Mouse (Mus musculus): ENCODE results near the gene E030030I06Rik.
"Not testable (repeated sequence)": the region's sequence is repeated elsewhere in the genome, so short reads cannot be mapped to it uniquely, and the experiment has no call there.

E030030I06Rik gene

DNA sequence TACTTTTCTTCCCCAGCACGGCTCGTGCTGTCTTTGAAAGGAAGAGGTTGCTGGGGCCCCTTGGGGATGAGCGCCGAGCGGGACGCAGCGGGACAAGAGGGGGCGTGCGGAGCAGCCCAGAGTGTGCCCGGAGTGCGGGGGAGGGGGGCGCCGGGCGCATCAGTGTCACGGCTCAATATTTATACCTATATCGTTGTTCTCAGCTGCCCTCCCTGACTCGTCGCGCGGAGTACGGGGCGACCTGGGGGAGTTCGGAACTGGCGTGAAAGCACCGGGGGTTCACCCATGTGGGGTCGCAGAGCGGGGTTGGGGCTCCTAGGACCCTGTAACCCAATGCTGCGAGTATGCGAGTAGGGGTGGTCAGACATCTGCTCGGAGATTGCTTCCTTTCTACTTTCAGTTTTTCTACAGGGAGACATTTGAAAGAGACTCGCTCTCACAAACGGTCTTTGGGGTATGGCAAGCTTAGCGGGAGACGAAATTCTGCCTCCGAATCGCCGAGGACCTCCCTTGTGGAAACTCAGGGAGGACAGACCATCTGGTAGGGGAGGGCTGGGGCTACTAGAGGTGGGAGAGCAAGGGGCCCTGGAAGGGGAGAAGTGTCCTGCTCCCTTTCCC, at the start of gene E030030I06Rik:
Gene E030030I06Rik (minus strand): TSS at position 198 of the 618 bp plus-strand sequence.
- peak in 1 of 2 experiments; percentile 24 for DNase-seq

DNA sequence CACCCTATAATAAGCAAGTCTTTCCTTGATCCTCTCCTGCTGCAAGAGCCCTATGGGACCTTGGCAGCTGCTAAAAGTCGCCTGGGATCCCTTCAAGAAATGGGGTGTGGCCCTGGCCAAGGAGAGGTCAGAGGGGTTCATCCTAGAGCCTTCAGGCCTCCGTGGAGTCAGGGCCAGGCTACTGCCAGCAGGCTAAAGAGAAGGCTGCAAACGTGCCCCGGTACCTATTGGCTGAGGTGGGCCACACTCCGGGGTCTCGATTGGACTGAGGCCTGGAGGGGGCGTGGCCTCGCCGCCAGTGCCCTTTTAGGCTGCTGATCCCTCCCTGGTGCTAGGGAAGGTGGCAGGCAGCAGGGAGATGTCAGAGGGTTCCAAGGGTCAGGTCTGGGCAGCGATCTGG, 42.0 kb upstream of the E030030I06Rik start:
- not testable (repeated sequence) for DNase-seq

DNA sequence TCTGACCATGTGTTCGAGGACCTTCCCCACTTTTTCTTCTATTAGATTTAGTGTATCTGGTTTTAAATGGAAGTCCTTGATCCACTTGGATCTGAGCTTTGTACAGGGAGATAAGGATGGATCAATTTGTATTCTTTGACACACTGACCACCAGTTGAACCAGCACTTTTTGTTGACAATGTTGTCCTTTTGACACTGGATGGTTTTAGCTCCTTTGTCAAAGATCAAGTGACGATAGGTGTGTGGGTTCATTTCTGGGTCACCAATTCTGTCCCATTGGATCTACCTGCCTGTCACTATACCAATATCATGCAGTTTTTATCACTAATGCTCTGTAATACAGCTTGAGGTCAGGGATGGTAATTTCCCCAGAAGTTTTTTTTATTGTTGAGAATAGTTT, 27.4 kb upstream of the E030030I06Rik start:
- not testable (repeated sequence) for DNase-seq

DNA sequence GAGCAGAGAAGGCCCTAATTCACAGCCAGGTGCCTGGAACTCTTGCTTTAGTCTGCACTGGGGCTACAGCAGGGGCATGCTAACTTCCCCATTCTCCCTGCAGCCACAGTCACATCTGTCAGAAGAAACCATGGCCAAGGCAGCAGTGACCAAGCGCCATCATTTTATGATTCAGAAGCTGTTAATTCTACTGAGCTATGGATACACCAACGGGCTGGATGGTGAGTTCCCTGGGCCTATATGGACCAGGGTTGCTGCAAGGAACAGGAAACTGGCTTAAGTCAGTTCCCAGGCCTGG, 25.1 kb upstream of the E030030I06Rik start:
- DNase-seq = not testable (repeated sequence)

DNA sequence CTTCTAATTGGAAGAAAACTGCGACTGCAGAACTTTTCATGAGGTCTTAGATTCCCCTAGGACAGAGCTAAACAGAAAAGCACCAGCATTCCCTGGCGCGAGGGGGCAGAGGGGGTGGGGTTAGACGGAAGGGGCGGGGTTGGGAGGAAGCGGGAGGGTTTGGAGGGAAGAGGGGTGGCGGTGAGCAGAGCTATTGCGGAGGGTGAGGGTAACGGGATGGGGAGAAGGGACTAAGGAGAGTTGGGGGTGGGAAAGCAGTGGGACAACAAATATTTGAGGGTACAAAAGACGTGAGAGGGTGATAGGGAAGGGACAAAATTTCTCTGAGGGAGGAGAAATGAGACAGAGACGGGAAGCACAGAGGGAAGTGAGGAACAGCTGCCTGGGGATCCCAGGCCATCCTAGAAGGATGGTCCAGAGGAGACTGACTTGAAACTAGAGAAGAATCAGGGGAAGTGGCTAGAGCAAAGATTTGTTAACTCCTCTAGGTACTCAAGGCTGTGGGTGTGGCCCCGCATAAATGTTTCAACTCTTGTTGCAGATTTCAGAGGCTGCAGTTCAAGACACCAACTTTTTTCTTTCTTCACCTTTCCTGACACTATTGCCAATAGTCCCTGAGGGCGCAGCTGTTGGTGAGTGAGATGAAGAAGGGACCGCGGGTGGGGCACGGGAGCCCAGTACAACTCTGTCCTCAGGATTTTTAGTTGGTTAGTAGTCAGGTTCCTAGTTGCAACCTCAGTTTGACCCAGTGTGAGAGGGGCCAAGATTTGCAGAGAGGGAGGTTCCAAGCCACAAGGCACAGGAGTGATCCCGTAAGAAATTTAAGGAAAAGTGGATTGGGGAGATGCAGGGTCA, 24.5 kb upstream of the E030030I06Rik start:
- DNase-seq = not testable (repeated sequence)

DNA sequence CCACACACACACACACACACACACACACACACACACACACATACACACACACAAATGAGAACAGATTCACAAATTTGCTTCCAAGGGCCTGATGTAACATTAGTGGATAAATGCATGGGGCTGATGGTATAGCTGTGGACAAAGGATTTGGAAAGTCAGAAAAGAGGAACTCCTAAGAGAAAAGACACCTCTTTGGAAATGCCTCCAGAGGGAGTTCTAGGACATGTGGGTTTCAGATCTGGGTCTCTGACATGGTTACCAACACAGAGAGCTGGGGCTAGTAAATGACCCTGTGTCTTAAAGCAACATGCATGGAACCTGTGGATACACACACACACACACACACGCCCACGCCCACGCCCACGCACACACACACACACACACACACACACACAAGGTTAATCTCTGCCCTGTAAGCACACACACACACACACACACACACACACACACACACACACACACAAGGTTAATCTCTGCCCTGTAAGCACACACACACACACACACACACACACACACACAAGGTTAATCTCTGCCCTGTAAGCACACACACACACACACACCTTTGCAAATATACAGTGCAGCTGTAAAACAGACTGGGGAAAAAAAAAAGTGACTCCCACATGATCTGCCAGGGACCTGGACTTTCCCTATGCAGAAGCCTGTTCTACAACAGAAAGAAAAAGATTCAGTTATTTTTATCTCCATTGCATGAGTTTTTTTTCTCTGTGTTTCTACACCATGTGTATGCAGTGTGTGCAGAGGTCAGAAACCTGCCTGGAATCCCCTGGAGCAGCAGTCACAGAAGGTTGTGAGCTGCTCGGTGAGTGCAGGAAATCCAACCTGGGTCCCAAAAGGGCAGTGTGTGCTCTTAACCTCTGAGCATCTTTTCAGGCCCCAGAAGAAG, 23.6 kb upstream of the E030030I06Rik start:
- not testable (repeated sequence) for DNase-seq

DNA sequence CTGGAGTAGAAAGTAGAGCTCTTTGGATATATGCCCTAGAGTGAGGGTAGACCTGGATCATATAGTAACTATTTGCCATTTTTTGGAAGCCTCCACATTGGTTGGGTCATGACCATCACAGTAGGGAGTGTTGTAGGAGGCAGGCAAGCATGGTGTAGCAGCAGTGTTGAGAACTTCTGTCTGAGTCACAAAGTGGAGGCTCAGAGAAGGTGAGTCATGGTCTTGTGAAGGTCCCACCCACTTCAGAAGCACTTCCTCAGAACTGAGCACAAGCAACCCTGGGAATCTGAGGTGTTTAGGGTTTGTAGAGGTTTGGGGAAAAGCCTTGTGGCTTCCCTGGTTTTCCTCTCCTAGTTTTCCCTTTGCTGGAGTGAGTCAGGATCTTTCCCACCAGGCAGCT, 20.0 kb upstream of the E030030I06Rik start:
- DNase-seq = not testable (repeated sequence)

DNA sequence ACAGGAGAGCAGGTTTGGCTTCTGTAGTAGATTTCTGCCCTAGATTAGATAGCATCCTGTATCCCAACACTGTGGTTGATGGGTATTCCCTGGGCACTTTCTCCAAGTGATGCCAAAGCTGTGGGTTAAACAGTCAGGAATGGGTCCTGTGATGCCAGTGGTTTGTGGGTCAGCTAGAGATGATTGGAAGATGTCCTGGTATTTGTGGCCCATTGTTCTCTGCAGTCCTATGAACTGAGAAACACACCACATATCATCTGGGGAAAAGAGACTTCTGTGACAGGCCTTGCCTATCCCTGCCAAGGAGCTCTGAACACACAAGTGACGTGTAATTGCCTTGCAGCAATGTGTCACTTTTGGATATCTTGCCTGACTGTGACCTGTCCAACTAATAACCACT, 18.0 kb upstream of the E030030I06Rik start:
- DNase-seq = not testable (repeated sequence)

DNA sequence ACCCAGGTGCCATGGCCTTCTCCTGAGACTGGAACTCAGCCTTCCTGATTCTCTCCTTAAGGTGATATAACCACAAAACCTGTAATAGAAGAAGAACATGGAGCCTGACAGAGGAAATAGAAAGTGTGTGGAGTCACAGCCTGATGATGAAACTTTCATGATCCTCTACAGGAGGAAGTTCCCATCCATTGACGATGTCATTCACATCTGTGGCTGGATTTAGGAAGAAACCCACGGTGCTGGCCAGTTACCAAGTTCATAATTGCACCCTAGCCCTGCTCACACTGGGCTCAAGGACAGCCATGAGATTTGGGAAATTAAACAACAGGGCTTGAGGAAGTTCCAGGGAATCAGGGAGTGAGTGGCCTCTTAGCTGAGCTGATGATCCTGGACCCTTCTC, 17.0 kb upstream of the E030030I06Rik start:
- DNase-seq = not testable (repeated sequence)

DNA sequence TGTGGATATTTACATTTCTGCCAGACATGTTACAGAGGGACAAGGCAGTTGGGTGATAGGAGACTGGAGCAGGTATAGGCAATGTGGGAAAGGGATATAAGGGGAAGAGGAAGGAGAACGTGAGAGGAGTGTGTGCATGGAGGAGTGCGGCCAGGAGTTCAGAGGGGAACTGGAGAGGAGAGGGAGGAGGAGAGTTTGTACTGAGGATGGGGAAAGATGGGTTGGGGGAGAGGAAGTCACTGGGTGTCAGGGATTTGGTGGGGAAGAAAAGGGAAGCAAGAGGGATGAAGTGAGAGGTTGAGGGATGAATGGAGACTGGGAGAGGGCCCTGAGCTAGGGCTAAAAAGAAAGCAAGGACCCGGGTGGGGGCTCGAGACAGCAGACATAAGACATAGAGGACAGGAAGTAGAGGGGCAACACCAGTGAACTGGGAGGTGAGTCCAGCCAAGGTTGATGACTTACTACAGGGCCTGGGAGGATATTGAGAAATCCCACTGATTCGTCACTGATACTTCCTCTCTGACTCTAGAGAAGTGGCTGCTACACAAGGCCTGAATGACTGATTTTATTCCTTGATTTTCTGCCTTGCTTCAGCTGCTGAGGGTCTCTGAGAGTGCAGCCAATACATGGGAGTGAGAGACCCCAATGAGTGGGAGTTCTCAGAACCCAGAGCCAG, 16.4 kb upstream of the E030030I06Rik start:
- DNase-seq = not testable (repeated sequence)

DNA sequence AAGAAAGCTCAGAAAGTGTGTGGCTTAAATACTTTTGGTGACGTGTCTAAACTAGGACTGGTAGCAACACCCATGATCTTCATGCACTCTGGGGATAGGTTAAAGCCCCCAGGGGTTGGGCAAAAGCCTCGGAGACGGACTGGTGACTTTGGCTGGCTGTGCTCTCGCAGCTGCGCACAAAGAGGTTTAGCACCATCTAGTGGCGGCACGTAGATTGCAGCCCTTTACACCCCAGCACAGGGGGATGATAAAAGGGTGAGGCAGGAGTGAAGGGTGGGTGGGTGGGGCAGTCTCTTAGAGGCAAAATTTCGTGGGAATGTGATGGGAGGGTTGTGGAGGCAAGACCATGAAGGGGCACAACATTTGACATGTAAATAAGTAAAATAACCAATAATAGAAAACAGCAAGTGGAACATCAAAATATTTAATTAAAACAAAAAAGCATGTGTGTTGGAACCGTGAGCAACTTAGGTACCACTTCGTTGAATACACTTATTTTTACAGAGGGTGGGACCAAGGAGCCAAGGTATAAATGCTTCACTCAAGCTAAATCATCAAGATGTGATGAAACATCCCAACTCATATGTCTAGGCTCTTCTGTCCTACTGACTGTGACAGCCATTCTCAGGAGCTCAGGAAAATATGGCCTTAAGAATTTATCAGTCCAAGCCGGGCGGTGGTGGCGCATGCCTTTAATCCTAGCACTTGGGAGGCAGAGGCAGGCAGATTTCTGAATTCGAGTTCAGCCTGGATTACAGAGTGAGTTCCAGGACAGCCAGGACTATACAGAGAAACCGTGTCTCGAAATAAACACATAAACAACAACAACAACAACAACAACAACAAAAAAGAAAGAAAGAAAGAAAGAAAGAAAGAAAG, 14.9 kb upstream of the E030030I06Rik start:
- peak; percentile 41 to 81 for DNase-seq

DNA sequence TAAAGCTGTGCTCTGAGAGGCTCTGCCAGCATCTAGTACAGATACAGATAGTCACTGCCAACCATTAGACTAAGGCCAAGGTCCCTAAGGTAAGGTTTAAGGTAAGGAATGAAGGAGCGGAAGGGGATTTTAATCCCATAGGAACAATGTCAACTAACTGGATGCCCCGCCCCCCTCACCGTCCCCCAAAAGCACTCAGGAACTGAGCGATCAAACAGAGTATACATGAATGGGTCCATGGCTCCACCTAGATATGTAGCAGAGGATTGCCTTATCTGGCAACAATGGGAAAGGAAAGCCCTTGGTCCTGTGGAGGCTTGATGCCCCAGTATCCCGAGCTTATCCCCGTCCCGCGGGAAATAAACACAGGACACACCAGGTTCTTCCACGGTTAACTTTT, 14.2 kb upstream of the E030030I06Rik start:
- not testable (repeated sequence) for DNase-seq

DNA sequence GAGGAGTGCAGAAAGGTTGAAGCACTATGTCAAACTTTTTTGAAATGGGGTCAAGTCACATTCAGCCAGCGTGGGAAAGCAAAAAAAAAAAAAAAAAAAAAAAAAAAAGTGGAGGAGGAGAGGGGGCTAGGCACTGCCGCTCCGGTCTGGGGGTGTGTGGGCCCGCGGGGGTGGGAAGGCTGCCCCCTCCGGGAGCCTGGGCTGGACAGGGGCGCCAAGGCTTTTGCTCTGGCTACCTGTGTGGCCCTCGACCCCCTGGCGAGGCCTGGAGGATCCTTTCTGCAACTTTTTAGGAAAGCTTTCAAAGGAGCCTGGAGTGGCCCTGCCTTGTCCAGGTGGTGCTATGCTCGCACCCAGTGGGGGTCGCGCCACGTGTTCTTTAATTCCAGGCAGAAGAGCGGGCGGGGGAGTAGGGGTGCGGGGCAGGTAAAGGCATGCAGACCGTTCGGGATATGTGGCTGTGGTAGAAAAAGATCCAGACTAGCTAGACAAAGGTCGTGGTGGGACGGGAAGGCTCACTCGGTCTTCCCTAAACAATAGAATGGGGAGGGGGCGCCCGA, 10.6 kb upstream of the E030030I06Rik start:
- DNase-seq = no peak

DNA sequence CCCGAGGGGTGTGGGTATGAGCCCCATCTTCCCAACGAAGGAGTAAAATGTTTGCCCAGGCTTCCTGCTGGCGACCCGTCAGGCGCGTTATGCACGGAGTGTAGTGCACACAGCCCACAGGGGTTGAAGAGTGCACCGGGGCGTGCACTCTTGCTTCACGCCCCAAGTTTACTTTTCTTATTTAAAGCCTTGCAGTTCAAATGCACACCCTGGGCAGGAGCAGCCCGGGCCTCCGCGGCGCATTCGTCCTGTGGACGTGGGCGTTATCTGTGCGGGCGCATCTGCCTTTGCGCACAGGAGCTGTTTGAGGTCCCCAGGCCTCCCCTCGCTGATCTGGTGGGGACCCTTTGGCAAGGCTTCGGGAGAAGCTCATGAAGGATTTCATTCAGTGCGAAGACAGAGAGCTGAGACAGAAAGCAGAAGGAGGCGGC, 10.1 kb upstream of the E030030I06Rik start:
- DNase-seq = no peak

DNA sequence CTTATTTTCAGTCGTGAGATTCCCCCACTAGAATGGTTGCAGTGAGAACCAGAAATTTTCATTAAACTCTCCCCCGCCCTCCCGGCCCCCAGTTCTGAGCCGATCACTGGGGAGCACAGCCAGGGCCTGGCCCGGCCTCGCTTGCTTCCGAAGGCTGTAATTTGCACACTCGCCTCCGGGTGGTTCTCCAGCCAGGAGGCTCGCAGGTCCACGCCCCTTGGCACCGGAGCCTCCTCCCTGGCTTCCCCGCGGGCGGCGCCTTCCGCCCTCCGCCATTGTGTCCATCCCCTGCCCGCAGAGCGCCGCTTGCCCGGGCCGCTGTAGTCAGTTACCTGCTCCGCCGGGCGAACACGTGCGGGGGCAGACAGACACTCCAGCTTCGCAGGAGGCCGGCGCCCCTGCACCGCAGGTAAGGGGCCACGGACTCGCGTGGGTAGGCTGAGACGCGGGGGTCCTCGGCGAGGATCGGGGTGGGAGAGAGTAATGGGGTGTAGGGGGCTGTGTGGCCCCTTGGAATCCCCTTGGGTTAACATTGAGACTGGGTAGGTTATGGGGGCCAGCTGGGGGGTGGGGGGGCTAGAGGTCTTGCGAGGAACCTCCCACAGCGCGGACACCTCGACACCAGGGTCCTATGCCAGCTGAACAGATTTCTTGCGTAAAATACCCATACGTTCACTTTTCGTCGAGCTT, 9.4 kb upstream of the E030030I06Rik start, which contains the start of the genes Raet1e and H60b:
Gene Raet1e (plus strand): TSS at position 260 of the 690 bp plus-strand sequence.
Gene H60b (plus strand): TSS at position 277 of the 690 bp plus-strand sequence.
- peak; percentile 54 to 76 for DNase-seq

DNA sequence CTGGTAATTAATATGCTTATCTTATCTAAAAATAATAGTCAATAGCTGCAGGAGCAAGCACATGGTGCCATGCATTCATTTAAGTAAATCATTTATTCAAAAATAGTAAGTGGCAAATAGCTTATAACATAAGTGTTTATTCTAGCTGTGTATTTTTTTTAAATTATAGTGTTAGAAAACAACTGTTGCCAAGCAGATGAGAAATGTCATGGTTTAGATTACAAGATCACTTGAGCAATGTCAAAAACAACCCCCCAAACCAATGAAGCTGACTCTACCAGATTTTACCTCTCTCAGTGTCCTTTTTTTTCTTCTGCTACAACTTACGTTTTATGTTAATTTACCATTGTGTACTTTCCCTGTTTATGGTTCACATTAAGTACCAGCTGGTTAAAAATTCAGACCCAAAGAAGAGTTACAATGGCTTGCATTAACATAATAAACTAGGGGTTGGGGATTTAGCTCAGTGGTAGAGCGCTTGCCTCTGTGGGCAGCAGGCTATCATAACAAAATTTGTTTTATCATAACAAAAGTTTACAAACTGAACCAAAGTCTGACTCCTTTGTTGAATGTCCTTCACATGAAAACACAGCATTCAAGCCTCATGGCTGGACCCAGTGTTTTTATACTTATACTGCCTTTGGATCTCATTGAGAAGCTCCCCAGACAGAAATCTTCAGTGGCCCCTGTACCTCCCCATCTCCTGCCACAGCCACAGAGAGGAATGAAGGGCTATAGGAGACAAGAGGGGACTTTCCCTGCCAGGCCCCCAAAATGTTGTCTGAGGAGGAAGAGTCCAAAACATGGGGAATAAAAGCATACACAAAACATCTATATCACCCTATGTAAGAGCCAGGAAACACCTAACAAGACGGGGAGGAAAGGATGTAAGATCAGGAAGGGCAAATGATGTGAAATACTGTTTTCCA, 6.1 kb upstream of the E030030I06Rik start:
- no peak for DNase-seq

DNA sequence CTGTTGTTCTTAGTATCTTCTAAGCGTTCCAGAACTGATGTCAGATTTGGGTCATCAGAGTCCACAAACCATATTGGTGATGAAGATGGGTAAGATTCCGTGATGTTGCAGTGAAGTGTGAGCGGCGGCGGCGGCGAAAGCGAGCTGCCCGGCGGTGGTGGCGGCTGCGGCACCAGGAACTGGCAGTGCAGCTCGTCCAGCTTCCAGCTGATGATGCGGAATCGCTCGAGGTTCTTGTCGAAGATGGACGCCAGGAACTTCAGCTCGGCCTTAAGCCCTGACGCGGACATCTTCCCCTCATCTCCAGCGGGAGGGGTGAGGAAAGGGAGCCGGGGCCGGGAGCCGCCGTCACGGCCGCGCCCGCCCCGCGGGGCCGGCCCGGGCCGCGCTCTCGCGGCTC, 5.1 kb upstream of the E030030I06Rik start:
- not testable (repeated sequence) for DNase-seq

DNA sequence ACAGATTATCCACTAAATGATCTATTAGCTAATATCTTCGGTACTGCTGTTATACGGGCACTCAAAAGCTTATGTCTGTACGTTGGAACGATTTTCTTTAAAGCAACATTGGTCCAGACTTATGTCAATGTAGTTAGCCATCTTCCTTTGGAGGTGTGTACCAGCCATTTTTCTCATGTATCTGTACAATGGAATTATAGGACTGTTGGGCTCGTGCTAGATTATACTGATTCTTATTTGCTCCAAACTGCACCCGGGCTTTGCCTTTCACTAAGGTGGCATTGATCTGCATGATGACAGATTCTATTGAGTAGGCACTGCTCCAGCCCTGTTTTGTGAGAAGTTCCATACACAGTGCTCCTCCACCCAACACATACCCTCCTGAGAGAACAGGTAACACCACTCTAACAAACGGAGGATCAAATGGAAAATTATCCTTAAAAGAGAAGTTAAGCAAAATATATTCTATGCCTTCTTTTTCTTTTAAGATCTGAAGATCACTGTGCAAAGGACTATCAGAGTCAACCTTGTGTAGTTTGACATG, 4.1 kb upstream of the E030030I06Rik start:
- DNase-seq = not testable (repeated sequence)
